Comparison of ENCODE assay signal across 21 mouse cellular contexts in genomic region chr2:103677614-103678369, GRCm38 (mm10).
A peak's percentile ranks its signal among the peaks of the same experiment; 100 is the strongest.
DNase-seq lines count a peak whose midpoint lies in the region; ATAC-seq and TF ChIP-seq lines count a peak whose summit lies in the region.
"Had no signal": no experiment of that assay in that cellular context is flagged by ENCODE, and none has a peak within 500 bp of the region (broad histone marks: within the 10 kb centered on the region; RNA-seq: fewer than 3 reads in every experiment).

No protein-coding gene starts in this region.

- no peak for DNase-seq in forebrain, embryonic 10.5 days (ENCODE audit: extremely low spot score, low spot score)
- no peak for DNase-seq in heart, postnatal 25 days (ENCODE audit: low spot score)
- DNase-seq in lung, postnatal 0 days (ENCODE audit: low spot score) = peak; percentile 30
- DNase-seq in lung, postnatal 4 days = no peak
- DNase-seq in forebrain, postnatal 0 days = no peak
- no peak for DNase-seq in spleen, postnatal 10 days (ENCODE audit: low spot score in 2 of 2)
- DNase-seq: adrenal gland, postnatal 25 days; cerebellum, adult 8-10 months; gastrocnemius, postnatal 10 days; heart, adult 18-20 months; heart, postnatal 4 days; liver, embryonic 13.5 days; thymus, adult 18-20 months had no signal

- no peaks in the 10 kb centered on the region; the same call in none of the 2 replicates for H3K27me3 ChIP-seq in forebrain, embryonic 10.5 days (ENCODE audit: poor library complexity, severe bottlenecking)
- no peaks in the 10 kb centered on the region for H3K27me3 ChIP-seq in forebrain, embryonic 12.5 days
- H3K27me3 ChIP-seq in heart, embryonic 16.5 days (ENCODE audit: control insufficient read depth, insufficient read depth, low read length) = no peaks in the 10 kb centered on the region
- no peaks in the 10 kb centered on the region for H3K27me3 ChIP-seq in lung, postnatal 0 days (replicated peaks; ENCODE audit: insufficient read depth, low read length)
- no peaks in the 10 kb centered on the region for H3K27me3 ChIP-seq in forebrain, postnatal 0 days (ENCODE audit: insufficient read depth, low read length)
- H3K27me3 ChIP-seq: CH12.LX; midbrain, embryonic 12.5 days had no signal

- H3K9ac ChIP-seq in forebrain, embryonic 12.5 days = no peak overlapping the region
- no peak overlapping the region for H3K9ac ChIP-seq in heart, embryonic 16.5 days (ENCODE audit: low read length)
- no peak overlapping the region for H3K9ac ChIP-seq in lung, postnatal 0 days (replicated peaks; ENCODE audit: low read depth)
- no peak overlapping the region for H3K9ac ChIP-seq in forebrain, postnatal 0 days
- H3K9ac ChIP-seq: embryonic facial prominence, embryonic 13.5 days; limb, embryonic 12.5 days; liver, embryonic 13.5 days; midbrain, embryonic 12.5 days had no signal

- no peaks in the 10 kb centered on the region for H3K36me3 ChIP-seq in forebrain, embryonic 10.5 days (replicated peaks)
- no peaks in the 10 kb centered on the region for H3K36me3 ChIP-seq in forebrain, embryonic 12.5 days (replicated peaks)
- 0 out of 2 replicates have a peak, but pooled peaks cover 2% of the 10 kb centered on the region for H3K36me3 ChIP-seq in heart, embryonic 16.5 days (ENCODE audit: control insufficient read depth, insufficient read depth)
- H3K36me3 ChIP-seq in lung, postnatal 0 days (ENCODE audit: insufficient read depth, low read length) = no peaks in the 10 kb centered on the region
- H3K36me3 ChIP-seq in forebrain, postnatal 0 days (ENCODE audit: insufficient read depth) = no peaks in the 10 kb centered on the region
- H3K36me3 ChIP-seq: embryonic facial prominence, embryonic 13.5 days; limb, embryonic 12.5 days; liver, embryonic 13.5 days had no signal

- H3K4me1 ChIP-seq in forebrain, embryonic 10.5 days = peaks cover 43% of the 10 kb centered on the region
- H3K4me1 ChIP-seq in forebrain, embryonic 12.5 days = peaks cover 23% of the 10 kb centered on the region
- H3K4me1 ChIP-seq in heart, embryonic 16.5 days (ENCODE audit: control insufficient read depth, insufficient read depth, low read length) = peaks cover 18% of the 10 kb centered on the region
- peaks cover 1% of the 10 kb centered on the region; the same call in 1 of the 2 replicates for H3K4me1 ChIP-seq in lung, postnatal 0 days (ENCODE audit: insufficient read depth, low read depth, low read length)
- 0 out of 2 replicates have a peak, but pooled peaks cover 2% of the 10 kb centered on the region for H3K4me1 ChIP-seq in forebrain, postnatal 0 days (ENCODE audit: insufficient read depth)

- peak overlapping the region; percentile 65 for H3K27ac ChIP-seq in forebrain, embryonic 10.5 days
- no peak overlapping the region for H3K27ac ChIP-seq in forebrain, embryonic 12.5 days
- H3K27ac ChIP-seq in heart, embryonic 16.5 days (ENCODE audit: low read length) = 0 out of 2 replicates have a peak overlapping the region, but pooled peaks have one; percentile 12
- no peak overlapping the region for H3K27ac ChIP-seq in lung, postnatal 0 days (ENCODE audit: low read length)
- no peak overlapping the region for H3K27ac ChIP-seq in forebrain, postnatal 0 days (ENCODE audit: low read depth, low read length)
- H3K27ac ChIP-seq: limb, embryonic 12.5 days; liver, embryonic 13.5 days; macrophage; midbrain, embryonic 12.5 days had no signal

- no peaks in the 10 kb centered on the region for H3K9me3 ChIP-seq in forebrain, embryonic 10.5 days
- H3K9me3 ChIP-seq in forebrain, embryonic 12.5 days = no peaks in the 10 kb centered on the region
- H3K9me3 ChIP-seq in heart, embryonic 16.5 days (replicated peaks; ENCODE audit: control insufficient read depth, low read length) = no peaks in the 10 kb centered on the region
- no peaks in the 10 kb centered on the region for H3K9me3 ChIP-seq in lung, postnatal 0 days (ENCODE audit: low read length)
- H3K9me3 ChIP-seq in forebrain, postnatal 0 days (ENCODE audit: low read length) = no peaks in the 10 kb centered on the region
- H3K9me3 ChIP-seq: embryonic facial prominence, embryonic 13.5 days; limb, embryonic 12.5 days; liver, embryonic 13.5 days; midbrain, embryonic 12.5 days had no signal

- no peak for ATAC-seq in forebrain, embryonic 12.5 days (ENCODE audit: low FRiP score)
- ATAC-seq in heart, embryonic 16.5 days (replicated peaks; ENCODE audit: extremely low read depth, insufficient read depth, low FRiP score) = no peak
- ATAC-seq in lung, postnatal 0 days = peak; percentile 52
- ATAC-seq in forebrain, postnatal 0 days = peak; percentile 42; the same call in 1 of the 2 replicates
- ATAC-seq: inflammation-experienced regulatory T-cells, adult 6 months had no signal

- WGBS in forebrain, embryonic 10.5 days = 77% methylated on average over 7 of the region's 7 CpGs
- WGBS in forebrain, embryonic 12.5 days = 76% methylated on average over 7 of the region's 7 CpGs
- WGBS in heart, embryonic 16.5 days = 65% methylated on average over 7 of the region's 7 CpGs
- WGBS in lung, postnatal 0 days = 59% methylated on average over 7 of the region's 7 CpGs
- WGBS in forebrain, postnatal 0 days = 70% methylated on average over 7 of the region's 7 CpGs

- no peak overlapping the region for H3K4me2 ChIP-seq in forebrain, embryonic 12.5 days
- no peak overlapping the region for H3K4me2 ChIP-seq in heart, embryonic 16.5 days (ENCODE audit: low read depth, low read length)
- no peak overlapping the region for H3K4me2 ChIP-seq in lung, postnatal 0 days (replicated peaks; ENCODE audit: low read depth, low read length)
- no peak overlapping the region for H3K4me2 ChIP-seq in forebrain, postnatal 0 days (ENCODE audit: low read depth)
- H3K4me2 ChIP-seq: embryonic facial prominence, embryonic 13.5 days; limb, embryonic 12.5 days; liver, embryonic 13.5 days; midbrain, embryonic 12.5 days had no signal

- TF ChIP-seq CTCF in lung, postnatal 0 days (IDR thresholded peaks at IDR 0.05) = no peak
- TF ChIP-seq CTCF in forebrain, postnatal 0 days (IDR thresholded peaks at IDR 0.05; ENCODE audit: low read depth) = no peak

- TF ChIP-seq EP300 in lung, postnatal 0 days (IDR thresholded peaks at IDR 0.05) = no peak

- intact Hi-C loops in heart, postnatal 25 days (cut with DNase I) = no loop called here

- H3K4me3 ChIP-seq in forebrain, embryonic 10.5 days = no peak overlapping the region
- H3K4me3 ChIP-seq in forebrain, embryonic 12.5 days (replicated peaks) = no peak overlapping the region
- no peak overlapping the region for H3K4me3 ChIP-seq in heart, embryonic 16.5 days (ENCODE audit: low read length)
- no peak overlapping the region for H3K4me3 ChIP-seq in lung, postnatal 0 days (ENCODE audit: low read depth, low read length)
- H3K4me3 ChIP-seq in forebrain, postnatal 0 days (ENCODE audit: low read depth, low read length) = no peak overlapping the region
- H3K4me3 ChIP-seq: embryonic facial prominence, embryonic 13.5 days; limb, embryonic 12.5 days; liver, embryonic 13.5 days; midbrain, embryonic 12.5 days had no signal

Comparison
In these comparisons a context has a peak if more than half of its experiments do, and no peak if none do; other contexts are left out.
1. H3K27ac ChIP-seq: peak in forebrain, embryonic 10.5 days (single experiment) and heart, embryonic 16.5 days (single experiment); none in forebrain, embryonic 12.5 days (single experiment), lung, postnatal 0 days (single experiment) and forebrain, postnatal 0 days (single experiment).
2. ATAC-seq: peak in lung, postnatal 0 days (single experiment) and forebrain, postnatal 0 days (single experiment); none in forebrain, embryonic 12.5 days (single experiment) and heart, embryonic 16.5 days (single experiment).